Mouse (Mus musculus) c-Kit-positive CD71-negative TER-119-negative erythroid progenitor cells, embryonic 14.5 days (primary cell): ENCODE results near the gene Gm17267.
"Not testable (repeated sequence)": the region's sequence is repeated elsewhere in the genome, so short reads cannot be mapped to it uniquely, and the experiment has no call there.

Source experiments
- DNase-seq: peaks from one replicate; pipeline ENCODE4 v3.0.0-alpha.2; 2013; ENCODE audit warnings: low read depth

The Gm17267 gene

GRCm38 (mm10) chrX:126017257-126017656, at the start of gene Gm17267:
Gene Gm17267, plus strand, starts transcription at chrX:126017557.
- DNase-seq: not testable (repeated sequence)
